Mouse (Mus musculus): ENCODE results near the gene Tulp2.

Tulp2 gene

GRCm38 (mm10) chr7:45481374-45481927 is at the start of gene Tulp2:
Tulp2 (plus strand) TSS chr7:45481877.
- peak; percentile 71 for DNase-seq (ENCODE audit: low read depth, low spot score)

GRCm38 (mm10) chr7:45433835-45434202 is 47.9 kb upstream of the Tulp2 start:
- DNase-seq (ENCODE audit: low read depth, low spot score), result no peak

GRCm38 (mm10) chr7:45434203-45435015 is 47.3 kb upstream of the Tulp2 start, which contains the start of gene Gys1:
Gys1 (plus strand) TSS chr7:45434844.
- DNase-seq (ENCODE audit: low read depth, low spot score), result peak; percentile 99

- peak; percentile 39 for DNase-seq (ENCODE audit: low read depth, low spot score)
Observed at GRCm38 (mm10) chr7:45435038-45435437, 46.6 kb upstream of the Tulp2 start.

- DNase-seq (ENCODE audit: low read depth, low spot score), result no peak
Observed at GRCm38 (mm10) chr7:45436444-45436843, 45.2 kb upstream of the Tulp2 start.

GRCm38 (mm10) chr7:45437046-45437445 is 44.6 kb upstream of the Tulp2 start:
- no peak for DNase-seq (ENCODE audit: low read depth, low spot score)

- DNase-seq (ENCODE audit: low read depth, low spot score), result no peak
Observed at GRCm38 (mm10) chr7:45437521-45438276, 44.0 kb upstream of the Tulp2 start, which contains the start of gene Ruvbl2. Ruvbl2 (minus strand) TSS chr7:45438096.

GRCm38 (mm10) chr7:45443526-45444420 is 37.9 kb upstream of the Tulp2 start:
- DNase-seq (ENCODE audit: low read depth, low spot score), result no peak

- DNase-seq (ENCODE audit: low read depth, low spot score), result no peak
Observed at GRCm38 (mm10) chr7:45446589-45446988, 35.1 kb upstream of the Tulp2 start.

GRCm38 (mm10) chr7:45447325-45447990 is 34.2 kb upstream of the Tulp2 start:
- DNase-seq (ENCODE audit: low read depth, low spot score), result peak; percentile 38

GRCm38 (mm10) chr7:45449974-45450373 is 31.7 kb upstream of the Tulp2 start:
- no peak for DNase-seq (ENCODE audit: low read depth, low spot score)

- DNase-seq (ENCODE audit: low read depth, low spot score), result peak; percentile 84
Observed at GRCm38 (mm10) chr7:45451344-45451982, 30.2 kb upstream of the Tulp2 start.

- DNase-seq (ENCODE audit: low read depth, low spot score), result no peak
Observed at GRCm38 (mm10) chr7:45454971-45455370, 26.7 kb upstream of the Tulp2 start.

- DNase-seq (ENCODE audit: low read depth, low spot score), result no peak
Observed at GRCm38 (mm10) chr7:45455932-45456696, 25.6 kb upstream of the Tulp2 start.

- peak; percentile 51 for DNase-seq (ENCODE audit: low read depth, low spot score)
Observed at GRCm38 (mm10) chr7:45456721-45457203, 24.9 kb upstream of the Tulp2 start.

- DNase-seq (ENCODE audit: low read depth, low spot score), result peak; percentile 77
Observed at GRCm38 (mm10) chr7:45457204-45458060, 24.2 kb upstream of the Tulp2 start.

GRCm38 (mm10) chr7:45458748-45459563 is 22.7 kb upstream of the Tulp2 start:
- DNase-seq (ENCODE audit: low read depth, low spot score), result peak; percentile 70
